8 mouse cellular contexts compared by ENCODE assay signal in genomic region chr11:80428381-80429008, GRCm38 (mm10). TPM values are rescaled to one million over a fixed set of nuclear protein-coding genes. Genes with fewer than 3 reads are reported as not detected.
DNase-seq lines count a peak whose midpoint lies in the region; ATAC-seq lines count a peak whose summit lies in the region.

TSS of gene Psmd11 (plus strand) at chr11:80428615.

- H3K4me1 ChIP-seq in heart, embryonic 14.5 days (ENCODE audit: control insufficient read depth in 2 of 2, insufficient read depth in 2 of 2, low read length in 2 of 2): peaks cover 3 to 8% of the 10 kb centered on the region in 2 experiments; a peak in 3 of 4 replicates
- H3K4me1 ChIP-seq in liver, embryonic 13.5 days (replicated peaks): peaks cover 17% of the 10 kb centered on the region
- peaks cover 5% of the 10 kb centered on the region; the same call in 1 of the 2 replicates for H3K4me1 ChIP-seq in stomach, embryonic 16.5 days (ENCODE audit: control insufficient read depth, insufficient read depth, low read length)

- H3K4me2 ChIP-seq in heart, embryonic 14.5 days (ENCODE audit: low read length): peak within 1 kb of the TSS; percentile 84
- H3K4me2 ChIP-seq in liver, embryonic 13.5 days: peak within 1 kb of the TSS; percentile 76
- H3K4me2 ChIP-seq in stomach, embryonic 16.5 days (ENCODE audit: low read depth, low read length): peak within 1 kb of the TSS; percentile 71

- peak within 1 kb of the TSS; percentile 97 to 100 for H3K4me3 ChIP-seq in heart, embryonic 14.5 days (ENCODE audit: control insufficient read depth in 1 of 2, insufficient read depth in 1 of 2, low read depth in 1 of 2, low read length in 2 of 2)
- H3K4me3 ChIP-seq in liver, embryonic 13.5 days (replicated peaks): peak within 1 kb of the TSS; percentile 100
- H3K4me3 ChIP-seq in stomach, embryonic 16.5 days (replicated peaks; ENCODE audit: low read length): peak within 1 kb of the TSS; percentile 95

- H3K36me3 ChIP-seq in heart, embryonic 14.5 days (ENCODE audit: control insufficient read depth, insufficient read depth, low read length): peaks cover 17% of the 10 kb centered on the region
- H3K36me3 ChIP-seq in liver, embryonic 13.5 days: peaks cover 19% of the 10 kb centered on the region
- peaks cover 10% of the 10 kb centered on the region for H3K36me3 ChIP-seq in stomach, embryonic 16.5 days (ENCODE audit: control insufficient read depth, insufficient read depth, low read length)

- H3K9me3 ChIP-seq in heart, embryonic 14.5 days (ENCODE audit: control insufficient read depth, low read length): no peaks in the 10 kb centered on the region
- no peaks in the 10 kb centered on the region for H3K9me3 ChIP-seq in liver, embryonic 13.5 days (replicated peaks)
- H3K9me3 ChIP-seq in stomach, embryonic 16.5 days (replicated peaks; ENCODE audit: control insufficient read depth, low read length): no peaks in the 10 kb centered on the region

- peak within 1 kb of the TSS; percentile 84 to 90 for H3K27ac ChIP-seq in heart, embryonic 14.5 days (replicated peaks in 1 of 2; ENCODE audit: control insufficient read depth in 1 of 2, insufficient read depth in 1 of 2, low read depth in 2 of 2, low read length in 2 of 2)
- peak within 1 kb of the TSS; percentile 92 for H3K27ac ChIP-seq in liver, embryonic 13.5 days
- H3K27ac ChIP-seq in stomach, embryonic 16.5 days (ENCODE audit: low read length): peak within 1 kb of the TSS; percentile 86

- ATAC-seq in CD4-positive, CD25-positive, alpha-beta regulatory T cell, adult 4 months: peak; percentile 99
- ATAC-seq in heart, embryonic 14.5 days (ENCODE audit: insufficient number of reproducible peaks, insufficient read depth, low FRiP score, low read depth): peak; percentile 99
- ATAC-seq in liver, embryonic 13.5 days (ENCODE audit: low read depth): peak; percentile 98
- peak; percentile 99 for ATAC-seq in stomach, embryonic 16.5 days (ENCODE audit: insufficient read depth, low FRiP score)

- DNase-seq in c-Kit-negative CD71-positive TER-119-positive erythroid progenitor cells, embryonic 14.5 days (ENCODE audit: low read depth, low spot score): peak; percentile 87
- DNase-seq in fibroblast of lung, adult 2 months (ENCODE audit: low read depth): peak; percentile 69
- DNase-seq in kidney, postnatal 14 days: peak; percentile 97
- DNase-seq in liver, embryonic 13.5 days: peak; percentile 94
- DNase-seq in neural tube, embryonic 10.5 days (ENCODE audit: extremely low spot score, low spot score): peak; percentile 94

- WGBS in heart, embryonic 14.5 days: under 1% methylated on average over 56 of the region's 58 CpGs
- under 1% methylated on average over 58 of the region's 58 CpGs for WGBS in liver, embryonic 13.5 days (ENCODE audit: insufficient replicate concordance)
- under 1% methylated on average over 58 of the region's 58 CpGs for WGBS in stomach, embryonic 16.5 days

- no peaks in the 10 kb centered on the region for H3K27me3 ChIP-seq in heart, embryonic 14.5 days (ENCODE audit: control insufficient read depth, insufficient read depth, low read length)
- no peaks in the 10 kb centered on the region for H3K27me3 ChIP-seq in liver, embryonic 13.5 days
- H3K27me3 ChIP-seq in stomach, embryonic 16.5 days (ENCODE audit: control insufficient read depth, insufficient read depth, low read length): no peaks in the 10 kb centered on the region

- peak within 1 kb of the TSS; percentile 97 for H3K9ac ChIP-seq in heart, embryonic 14.5 days (ENCODE audit: low read length)
- H3K9ac ChIP-seq in liver, embryonic 13.5 days: peak within 1 kb of the TSS; percentile 99
- peak within 1 kb of the TSS; percentile 96 for H3K9ac ChIP-seq in stomach, embryonic 16.5 days (ENCODE audit: low read length)

RNA-seq across cellular contexts. Expression of gene Psmd11, which starts in this region (rescaled TPM):
- polyA plus RNA-seq in CD4-positive, CD25-positive, alpha-beta regulatory T cell, adult 4 months (2017; shearing (Covaris generic)): 100 to 1,000 TPM; 258 to 279 TPM
- 174 and 182 TPM in 2 replicates for polyA plus RNA-seq in heart, embryonic 14.5 days (2014; fragmentation: Nextera tagmentation; extraction: Ambion mirVana)
- 218 and 238 TPM in 2 replicates for polyA plus RNA-seq in liver, embryonic 13.5 days (2015; fragmentation: Nextera tagmentation; extraction: Ambion mirVana)
- polyA plus RNA-seq in stomach, embryonic 16.5 days (2015; fragmentation: Nextera tagmentation; extraction: Ambion mirVana): 267 and 270 TPM in 2 replicates

Comparison
In these comparisons a context has a peak if more than half of its experiments do, and no peak if none do; other contexts are left out.
1. Peak in every context shown above with its lines: DNase-seq, ATAC-seq, H3K4me3 ChIP-seq and H3K27ac ChIP-seq.